Mouse (Mus musculus): Measurements from ENCODE around the gene Mrpl38.
"Not testable (repeated sequence)": the region's sequence is repeated elsewhere in the genome, so short reads cannot be mapped to it uniquely, and the experiment has no call there.

The Mrpl38 gene

GRCm38 (mm10) chr11:116096213-116097108 is 42.2 kb downstream of the Mrpl38 start:
- peak; percentile 97 for DNase-seq (ENCODE audit: low read depth, low spot score)

- DNase-seq (ENCODE audit: low read depth, low spot score) = no peak
Measured at GRCm38 (mm10) chr11:116095573-116095972, 43.1 kb downstream of the Mrpl38 start.

- no peak for DNase-seq (ENCODE audit: low read depth, low spot score)
Measured at GRCm38 (mm10) chr11:116093771-116094565, 44.7 kb downstream of the Mrpl38 start.

GRCm38 (mm10) chr11:116092959-116093358 is 45.7 kb downstream of the Mrpl38 start:
- DNase-seq (ENCODE audit: low read depth, low spot score) = not testable (repeated sequence)

- DNase-seq (ENCODE audit: low read depth, low spot score) = no peak
Measured at GRCm38 (mm10) chr11:116091591-116091990, 47.1 kb downstream of the Mrpl38 start.

- DNase-seq (ENCODE audit: low read depth, low spot score) = no peak
Measured at GRCm38 (mm10) chr11:116089545-116089944, 49.1 kb downstream of the Mrpl38 start.

GRCm38 (mm10) chr11:116088741-116089394 is 49.8 kb downstream of the Mrpl38 start:
- DNase-seq (ENCODE audit: low read depth, low spot score) = no peak

- no peak for DNase-seq (ENCODE audit: low read depth, low spot score)
Measured at GRCm38 (mm10) chr11:116088188-116088587, 50.5 kb downstream of the Mrpl38 start.

- DNase-seq (ENCODE audit: low read depth, low spot score) = peak; percentile 89
Measured at GRCm38 (mm10) chr11:116087194-116088130, 51.2 kb downstream of the Mrpl38 start.

- DNase-seq (ENCODE audit: low read depth, low spot score) = peak; percentile 100
Measured at GRCm38 (mm10) chr11:116086258-116087193, 52.1 kb downstream of the Mrpl38 start, which contains the start of gene Wbp2. Gene Wbp2, minus strand, starts transcription at chr11:116086995.

GRCm38 (mm10) chr11:116084166-116084565 is 54.5 kb downstream of the Mrpl38 start:
- no peak for DNase-seq (ENCODE audit: low read depth, low spot score)

GRCm38 (mm10) chr11:116083096-116083672 is 55.5 kb downstream of the Mrpl38 start:
- DNase-seq (ENCODE audit: low read depth, low spot score) = no peak
